Mouse (Mus musculus) forebrain, embryonic 11.5 days (tissue): ENCODE data around the gene Osbpl7. TPM values are rescaled to one million over a fixed set of nuclear protein-coding genes. Genes with fewer than 3 reads are reported as not detected.

Experiments
- ATAC-seq: fragments of 200-750 bp; cut with Nextera tagmentation; replicated peaks from 2 replicates; pipeline ENCODE4 v1.8.0; 2017; ENCODE audit warnings: moderate TSS enrichment; ENCODE audit not compliant: low FRiP score
- DNase-seq: peaks from one replicate; pipeline ENCODE4 v3.0.0-alpha.2; 2017; ENCODE audit warnings: low spot score
- H3K27ac ChIP-seq: fragments of 300-500 bp; sonication (generic); 2 replicates; pipeline ENCODE4 v1.5.1; 2014; ENCODE audit warnings: low read depth, low read length
- H3K27me3 ChIP-seq: fragments of 300-500 bp; sonication (generic); 2 replicates; pipeline ENCODE4 v1.6.1; 2014; ENCODE audit warnings: mild to moderate bottlenecking, low read length, mixed read lengths; ENCODE audit not compliant: control insufficient read depth, insufficient read depth
- H3K36me3 ChIP-seq: fragments of 300-500 bp; sonication (generic); 2 replicates; pipeline ENCODE4 v1.6.1; 2014; ENCODE audit warnings: mild to moderate bottlenecking, low read length, moderate library complexity, mixed read lengths; ENCODE audit not compliant: control insufficient read depth, insufficient read depth
- H3K4me1 ChIP-seq: fragments of 300-500 bp; sonication (generic); replicated peaks from 2 replicates; pipeline ENCODE4 v1.6.1; 2014; ENCODE audit warnings: low read length, mixed read lengths; ENCODE audit not compliant: control insufficient read depth, insufficient read depth
- H3K4me2 ChIP-seq: fragments of 300-500 bp; sonication (generic); 2 replicates; pipeline ENCODE4 v1.6.1; 2014; ENCODE audit warnings: low read depth, mild to moderate bottlenecking, low read length, moderate library complexity, mixed read lengths; ENCODE audit not compliant: severe bottlenecking
- H3K4me3 ChIP-seq: fragments of 300-500 bp; sonication (generic); 2 replicates; pipeline ENCODE4 v1.5.1; 2014; ENCODE audit warnings: low read depth, low read length
- H3K9ac ChIP-seq: fragments of 300-500 bp; sonication (generic); 2 replicates; pipeline ENCODE4 v1.6.1; 2014; ENCODE audit warnings: low read length
- H3K9me3 ChIP-seq: fragments of 300-500 bp; sonication (generic); 2 replicates; pipeline ENCODE4 v1.6.1; 2016; ENCODE audit warnings: low read length, mixed read lengths; ENCODE audit not compliant: control insufficient read depth
- WGBS: fragments of 180-500 bp; shearing (Covaris S2); extraction: QIAGEN DNeasy Blood & Tissue Kit; methylation state at CpG from one replicate; pipeline ENCODE4 v1.1.7; 2014; 5-methylcytosine and 5-hydroxymethylcytosine counted together
- microRNA-seq: library from miRNA; unstranded; fragments of <30 nt; microRNA quantifications from one replicate; pipeline ENCODE4, GENCODE M21; 2016; ENCODE audit not compliant: insufficient number of aligned reads
- polyA plus RNA-seq: library from polyadenylated mRNA; unstranded; fragments of >200 nt; fragmentation: Nextera tagmentation; extraction: Ambion mirVana; gene quantifications from 2 replicates; pipeline ENCODE4 v1.2.1, GENCODE M21; 2014

Gene Osbpl7
- polyA plus RNA-seq, 1 experiment from 2014 or later = 7.7 TPM

- H3K27me3 ChIP-seq = peaks cover 14% of the 10 kb centered on the region
- no peak overlapping the region for H3K4me3 ChIP-seq
- H3K36me3 ChIP-seq = no peaks in the 10 kb centered on the region
- no peaks in the 10 kb centered on the region for H3K4me1 ChIP-seq
- DNase-seq = no peak
- H3K27ac ChIP-seq = no peak overlapping the region
- no peak overlapping the region for H3K4me2 ChIP-seq
- H3K9ac ChIP-seq = no peak overlapping the region
- ATAC-seq = no peak
- H3K9me3 ChIP-seq = no peaks in the 10 kb centered on the region
- WGBS = 71% methylated on average over 16 of the region's 16 CpGs
Measured at GRCm38 (mm10) chr11:97108976-97109375, 58.5 kb downstream of the Osbpl7 start.

DNA sequence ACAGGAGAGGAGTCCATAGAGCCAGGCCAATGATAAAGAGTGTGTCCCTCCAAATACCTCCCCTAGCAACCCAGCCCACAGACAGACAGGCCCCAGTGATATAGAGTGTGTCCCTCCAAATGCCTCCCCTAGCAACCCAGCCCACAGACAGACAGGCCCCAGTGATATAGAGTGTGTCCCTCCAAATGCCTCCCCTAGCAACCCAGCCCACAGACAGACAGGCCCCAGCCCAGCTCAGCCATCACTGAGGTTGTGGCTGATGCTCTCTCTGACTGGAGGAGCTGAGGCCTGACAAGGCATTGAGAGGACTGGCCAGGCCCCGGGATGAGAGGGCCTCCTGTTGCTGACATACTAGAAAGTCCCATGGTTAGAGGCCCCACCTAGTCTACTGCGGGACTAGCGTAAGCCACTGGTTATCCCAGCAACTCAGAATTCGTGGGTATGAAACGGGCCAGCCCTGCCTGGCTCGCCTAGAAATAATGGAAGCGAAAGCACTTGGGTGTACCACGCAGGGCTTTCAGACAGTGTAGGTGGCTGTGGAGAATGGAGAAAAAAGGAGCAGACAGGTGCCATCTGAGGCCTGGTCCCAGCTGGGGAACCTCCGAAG, 62.2 kb downstream of the Osbpl7 start:
- Histone ChIP-seq H3K36me3 (no peaks in the 10 kb centered on the region), H3K9ac (no peak overlapping the region), H3K9me3 (no peaks in the 10 kb centered on the region), H3K4me2 (no peak overlapping the region), H3K27ac (no peak overlapping the region), H3K27me3 (peaks cover 41% of the 10 kb centered on the region), H3K4me1 (peaks cover 10% of the 10 kb centered on the region), H3K4me3 (no peak overlapping the region)
- DNase-seq (no peak), ATAC-seq (no peak)
- 81% methylated on average over 9 of the region's 9 CpGs for WGBS

DNA sequence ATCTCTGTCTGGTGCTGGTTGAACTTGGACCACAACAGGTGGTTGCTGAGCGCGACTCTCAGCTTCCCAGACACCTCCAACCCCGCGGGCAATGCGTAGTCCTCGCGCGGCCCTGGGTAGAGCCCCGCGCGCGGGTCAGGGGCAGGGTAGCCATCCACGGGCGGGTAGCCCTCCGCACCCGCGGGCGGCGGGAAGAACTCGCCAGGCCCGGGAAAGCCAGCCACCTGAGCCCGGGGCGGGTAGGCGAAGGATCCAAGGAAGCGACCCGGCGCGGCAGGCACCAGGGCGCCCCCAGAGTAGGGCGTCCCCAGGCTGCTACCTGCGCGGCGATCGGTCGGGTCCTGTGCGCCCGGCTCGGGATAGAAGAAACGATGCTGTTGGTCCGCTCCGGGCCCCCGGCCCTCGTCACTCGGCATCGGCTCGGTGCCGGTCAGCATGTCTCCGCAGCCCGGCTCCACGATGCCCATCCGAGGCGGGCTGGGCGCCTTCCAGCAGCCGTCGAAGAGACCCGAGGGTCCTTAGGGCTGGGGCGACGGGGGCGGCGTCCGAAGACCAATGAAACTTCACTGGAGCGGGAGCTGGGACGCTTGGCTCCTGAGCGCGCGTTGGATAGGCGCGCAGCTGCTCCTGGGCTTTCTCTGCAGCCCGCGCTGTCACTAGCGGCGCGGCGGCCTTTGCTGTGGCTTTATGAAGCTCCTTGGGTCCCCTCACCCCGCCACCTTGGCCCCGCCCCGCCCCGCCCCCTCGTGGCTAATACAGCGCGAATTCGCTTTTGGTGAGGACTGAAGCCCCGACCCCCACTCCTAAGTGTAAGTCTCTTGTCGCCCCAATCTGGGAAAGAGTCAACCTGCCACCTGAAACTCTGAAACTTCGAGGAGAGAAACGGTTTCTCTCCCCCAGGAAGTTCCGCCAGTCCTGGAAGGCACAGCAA, 64.5 kb downstream of the Osbpl7 start, which contains the start of gene Tbx21:
Gene Tbx21 (minus strand): TSS at position 661 of the 931 bp plus-strand sequence.
- peak; percentile 72 for DNase-seq
- 0 out of 2 replicates have a peak, but pooled peaks have one; percentile 30 for ATAC-seq
- H3K4me3 ChIP-seq = peak within 1 kb of the TSS; percentile 36
- H3K9ac ChIP-seq = peak within 1 kb of the TSS; percentile 2
- H3K36me3 ChIP-seq = no peaks in the 10 kb centered on the region
- peaks cover 43% of the 10 kb centered on the region for H3K27me3 ChIP-seq
- no peak within 1 kb of the TSS for H3K27ac ChIP-seq
- peak within 1 kb of the TSS; percentile 66 for H3K4me2 ChIP-seq
- WGBS = under 1% methylated on average over 86 of the region's 87 CpGs
- H3K4me1 ChIP-seq = peaks cover 10% of the 10 kb centered on the region
- H3K9me3 ChIP-seq = no peaks in the 10 kb centered on the region

- H3K27me3 ChIP-seq = peaks cover 43% of the 10 kb centered on the region
- no peak overlapping the region for H3K4me3 ChIP-seq
- no peak overlapping the region for H3K27ac ChIP-seq
- 9% methylated on average over 11 of the region's 11 CpGs for WGBS
- no peak overlapping the region for H3K9ac ChIP-seq
- H3K4me1 ChIP-seq = peaks cover 11% of the 10 kb centered on the region
- H3K4me2 ChIP-seq = no peak overlapping the region
- ATAC-seq (no peak), DNase-seq (no peak)
- no peaks in the 10 kb centered on the region for H3K9me3 ChIP-seq
- no peaks in the 10 kb centered on the region for H3K36me3 ChIP-seq
Measured at GRCm38 (mm10) chr11:97115797-97116196, 65.4 kb downstream of the Osbpl7 start.

Small RNA genes lying within 50 kb of the gene (microRNA-seq; reads per million reads assigned to microRNA genes)
- not detected for gene Mir8103

Other genes with a start within 250 kb of the Osbpl7 start
- 38.6 and 42.9 TPM in 2 replicates for gene Nfe2l1, start 220.7 kb upstream of the Osbpl7 start, polyA plus RNA-seq
- 33.2 and 33.8 TPM in 2 replicates for gene Copz2, start 200.8 kb upstream of the Osbpl7 start, polyA plus RNA-seq
- 83.4 and 94.0 TPM in 2 replicates for gene Cdk5rap3, start 134.1 kb upstream of the Osbpl7 start, polyA plus RNA-seq
- gene Prr15l, start 122.5 kb upstream of the Osbpl7 start, polyA plus RNA-seq = 0.25 and 0.29 TPM in 2 replicates
- gene Pnpo, start 106.6 kb upstream of the Osbpl7 start, polyA plus RNA-seq = 24.8 and 28.8 TPM in 2 replicates
- gene Sp2, start 67.7 kb upstream of the Osbpl7 start, polyA plus RNA-seq = 30.9 and 31.0 TPM in 2 replicates
- gene Sp6, start 37.2 kb upstream of the Osbpl7 start, polyA plus RNA-seq = 0.17 TPM in 1 of 2 replicates, not detected in the other
- 31.2 and 31.6 TPM in 2 replicates for gene Scrn2, start 20.7 kb upstream of the Osbpl7 start, polyA plus RNA-seq
- 3.8 and 4.2 TPM in 2 replicates for gene Lrrc46, start 9.2 kb upstream of the Osbpl7 start, polyA plus RNA-seq
- 76.4 and 76.6 TPM in 2 replicates for gene Mrpl10, start 9.1 kb upstream of the Osbpl7 start, polyA plus RNA-seq
- 0.17 and 0.21 TPM in 2 replicates for gene Tbx21, start 64.7 kb downstream of the Osbpl7 start, polyA plus RNA-seq
- 5.4 and 6.7 TPM in 2 replicates for gene Tbkbp1, start 100.9 kb downstream of the Osbpl7 start, polyA plus RNA-seq
- gene Kpnb1, start 137.3 kb downstream of the Osbpl7 start, polyA plus RNA-seq = 114 TPM in 2 replicates
- 108 and 122 TPM in 2 replicates for gene Npepps, start 230.0 kb downstream of the Osbpl7 start, polyA plus RNA-seq